Mouse (Mus musculus) CD4-positive helper T cell, adult 2 months (primary cell): ENCODE measurements around the gene Rpp14.

Experiments used
- DNase-seq: peaks from one replicate; pipeline ENCODE4 v3.0.0-alpha.2; 2012; ENCODE audit warnings: low read depth, missing footprints, low spot score

The Rpp14 gene

GRCm38 (mm10) chr14:8059938-8060337, 20.2 kb upstream of the Rpp14 start:
- DNase-seq: no peak

GRCm38 (mm10) chr14:8062076-8062475, 18.1 kb upstream of the Rpp14 start:
- DNase-seq: no peak

DNA sequence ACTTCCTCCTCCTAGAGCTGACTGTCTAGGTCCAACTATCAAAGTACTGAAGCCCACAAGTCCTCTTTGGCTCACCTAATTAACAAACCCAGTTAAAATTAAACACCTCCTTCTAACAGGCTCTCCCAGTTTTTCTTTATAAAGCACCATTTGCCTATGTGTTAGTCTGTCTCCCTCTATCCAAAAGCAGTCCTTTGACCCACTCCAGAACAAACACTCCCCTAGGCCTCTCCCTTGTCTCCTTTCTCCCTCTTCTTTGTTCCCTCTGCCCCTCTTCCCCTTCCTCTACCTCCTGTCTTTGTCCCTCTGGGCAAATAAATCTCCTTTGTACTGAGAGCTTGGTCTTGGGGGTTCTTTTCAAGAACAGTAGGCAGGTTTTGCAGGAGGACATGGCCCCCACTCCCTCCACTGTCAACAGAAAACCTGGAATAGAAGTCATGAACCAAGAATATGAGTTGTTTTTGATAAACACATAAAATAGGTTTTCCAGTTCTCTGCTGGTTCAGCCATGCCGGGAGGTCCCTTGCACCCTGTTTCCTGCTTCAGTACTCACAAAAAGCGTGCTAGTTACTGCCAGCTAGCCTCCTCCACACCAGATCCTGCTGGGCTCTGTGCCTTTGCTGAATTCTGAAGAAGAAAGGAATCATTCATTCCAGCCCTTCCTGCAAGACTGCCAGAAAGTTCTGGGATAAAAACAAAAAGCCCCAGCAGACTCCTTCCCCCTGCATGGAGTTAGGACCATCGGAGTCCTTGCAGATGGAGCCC, 17.4 kb upstream of the Rpp14 start:
- DNase-seq: no peak

DNA sequence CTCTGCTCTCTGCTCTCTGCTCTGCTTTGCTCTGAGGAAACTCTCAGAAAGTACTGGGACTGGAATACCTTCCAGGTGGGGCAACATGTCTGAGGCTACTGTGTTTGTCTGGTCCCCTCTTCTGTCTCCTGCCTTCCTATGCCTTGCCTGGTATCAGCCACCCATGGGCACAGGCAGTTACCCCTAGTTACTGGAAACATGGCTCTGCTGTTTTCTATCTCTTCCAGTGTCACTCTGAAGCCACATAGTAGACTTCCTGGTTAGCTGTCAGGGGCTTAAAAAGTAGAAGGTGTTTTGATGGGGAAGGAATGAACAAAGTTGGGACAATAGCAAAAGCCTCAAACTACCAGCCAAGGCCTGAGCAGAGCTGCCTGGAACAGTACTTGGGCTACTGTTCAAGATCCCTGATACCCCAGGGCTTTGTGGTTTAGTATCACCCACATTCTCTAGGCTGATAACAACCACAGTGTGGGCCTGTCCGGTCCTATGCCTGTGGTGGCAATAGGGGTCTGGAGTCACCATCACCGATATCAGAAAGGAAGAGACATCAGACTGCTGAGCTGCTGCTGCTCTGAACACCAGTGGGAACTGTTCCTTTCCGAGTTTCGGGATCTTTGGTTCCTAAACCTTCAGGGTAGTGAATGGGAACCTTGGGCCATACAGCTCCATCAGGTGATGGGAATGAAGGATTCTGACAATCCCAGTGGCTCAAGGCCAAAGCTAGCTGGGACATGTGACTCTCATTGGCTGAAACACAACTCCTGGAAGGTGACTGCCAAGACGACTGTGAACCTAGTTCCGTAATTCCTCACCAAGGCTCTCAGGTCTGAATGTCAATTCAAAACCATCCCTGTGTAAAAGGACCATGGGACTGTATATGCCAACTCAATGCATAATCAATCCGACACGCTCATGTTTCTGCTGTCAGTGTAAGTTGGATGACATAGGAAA, 16.1 kb upstream of the Rpp14 start:
- DNase-seq: no peak

GRCm38 (mm10) chr14:8080718-8081117, 551 bp downstream of the Rpp14 start:
- no peak for DNase-seq

DNA sequence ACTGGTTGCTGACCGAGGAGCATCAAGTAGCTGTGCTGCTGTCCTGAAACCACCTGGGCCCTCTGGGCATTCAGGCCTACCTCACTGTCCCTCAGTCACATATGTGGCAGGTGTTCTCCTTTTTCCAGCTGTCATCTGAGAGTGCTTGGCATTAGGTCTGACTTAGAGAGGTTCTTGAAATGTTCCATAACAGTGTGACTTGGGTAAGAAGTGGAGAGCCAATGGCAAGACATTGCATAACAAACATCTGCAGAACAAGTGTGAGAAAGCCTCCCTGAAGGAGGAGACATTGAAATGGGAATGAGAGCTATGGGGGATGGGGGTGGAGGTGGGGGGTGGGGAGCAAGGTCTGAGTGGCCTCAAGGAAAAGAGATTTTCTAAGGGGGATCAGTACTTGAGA, 2.8 kb downstream of the Rpp14 start:
- DNase-seq: no peak

DNA sequence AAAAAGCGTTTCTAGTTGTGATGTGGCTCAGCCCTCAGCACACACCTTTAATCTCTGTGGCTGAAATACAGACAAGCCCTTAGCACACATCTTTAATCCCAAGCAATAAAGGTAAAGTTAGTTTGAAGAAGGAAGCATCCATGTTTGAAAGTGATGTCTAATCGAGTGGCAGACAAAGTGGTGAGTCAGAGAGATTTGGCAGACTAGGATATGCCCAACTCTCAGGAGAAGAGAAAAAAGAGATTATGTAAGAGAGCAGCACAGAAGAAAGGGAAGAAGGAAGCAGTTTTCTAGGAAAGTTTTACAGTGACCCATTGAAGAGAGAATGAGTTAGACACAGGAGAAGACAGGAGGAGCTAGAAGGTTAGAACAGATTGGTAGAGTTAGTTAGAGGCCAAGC, 8.8 kb downstream of the Rpp14 start:
- DNase-seq: no peak

GRCm38 (mm10) chr14:8092573-8092972, 12.4 kb downstream of the Rpp14 start:
- peak; percentile 54 for DNase-seq

DNA sequence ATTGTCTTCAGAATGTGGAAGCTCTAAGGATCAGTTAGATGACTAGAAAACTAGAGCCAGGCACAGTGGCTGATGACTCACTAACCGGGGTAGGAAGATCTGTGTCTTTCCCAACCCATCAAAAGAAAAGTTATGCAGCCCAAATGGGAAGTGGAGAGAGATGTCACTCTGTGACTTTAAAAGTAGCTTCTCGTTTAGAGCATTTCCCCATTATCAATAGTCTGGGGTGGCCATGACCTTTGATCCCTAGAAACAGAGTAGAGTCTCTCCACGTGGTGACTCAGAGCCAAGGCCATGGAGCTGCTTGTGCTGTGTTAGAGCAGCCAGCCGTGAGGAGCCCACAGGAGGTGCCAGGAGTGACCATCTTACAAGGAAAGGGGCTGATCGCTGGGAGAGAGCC, 13.3 kb downstream of the Rpp14 start:
- no peak for DNase-seq

DNA sequence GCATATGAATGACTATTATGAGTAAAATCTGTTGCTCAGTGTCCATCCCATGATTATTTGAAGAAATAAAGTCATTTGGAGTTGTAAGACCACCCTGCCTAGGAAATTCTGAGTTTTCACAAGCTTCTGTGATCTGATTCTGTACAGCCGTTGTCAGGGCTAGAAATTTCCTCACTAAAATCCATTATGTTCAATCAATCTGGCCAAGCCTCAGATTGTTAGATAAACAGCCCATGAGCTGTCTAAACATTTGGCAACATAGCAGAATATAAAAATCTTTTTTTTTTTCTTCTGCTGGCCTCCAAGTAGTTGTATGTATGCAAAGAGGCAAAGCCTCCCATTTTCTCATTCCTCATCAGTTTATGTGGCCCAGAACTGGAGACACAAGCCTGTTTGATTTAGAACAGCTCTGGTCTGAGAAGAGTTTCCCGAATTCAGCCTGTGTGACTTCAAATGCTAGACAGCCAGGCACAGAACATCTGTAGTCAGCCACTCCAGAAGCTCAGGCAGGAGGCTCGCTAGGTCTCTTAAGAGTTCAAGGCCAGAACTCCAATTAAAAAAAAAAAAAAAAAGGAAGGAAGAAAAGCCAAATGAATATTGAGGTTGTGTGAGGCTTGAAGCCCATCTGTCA, 14.9 kb downstream of the Rpp14 start:
- DNase-seq: no peak

- peak; percentile 37 for DNase-seq
Measured at GRCm38 (mm10) chr14:8095562-8095950, 15.4 kb downstream of the Rpp14 start.

DNA sequence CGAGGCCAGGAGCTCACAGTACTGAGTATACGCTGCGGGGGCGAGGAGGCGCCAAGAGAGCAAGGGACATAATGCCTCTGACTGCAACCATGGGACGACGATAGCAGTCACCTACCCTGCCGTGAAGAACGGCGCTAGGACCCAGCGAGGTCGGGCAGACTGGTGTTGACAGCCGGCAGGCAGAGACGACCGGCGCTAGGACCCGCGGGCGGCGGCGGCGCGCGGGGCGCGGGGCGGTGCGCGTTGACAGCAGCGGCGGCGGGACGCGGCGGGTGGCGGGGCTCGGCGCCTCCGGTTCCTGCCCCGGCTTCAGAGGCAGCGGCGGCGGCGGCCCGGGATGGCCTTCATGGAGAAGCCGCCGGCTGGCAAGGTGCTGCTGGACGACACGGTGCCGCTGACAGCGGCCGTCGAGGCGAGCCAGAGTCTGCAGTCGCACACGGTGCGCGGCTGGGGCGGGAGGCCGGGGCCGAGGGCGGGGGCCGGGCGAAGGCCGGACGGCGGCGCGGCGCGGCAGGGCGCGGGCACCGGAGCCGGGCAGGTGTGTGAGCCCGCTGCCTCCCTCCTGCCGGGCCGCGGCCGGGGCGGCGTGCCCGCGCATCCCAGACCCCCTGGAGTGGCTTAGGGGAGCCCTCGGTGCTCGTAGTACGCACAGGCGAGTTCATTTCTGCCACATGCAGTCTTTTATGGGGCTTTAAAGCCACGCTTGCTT, 18.0 kb downstream of the Rpp14 start, which contains the start of gene Pxk:
Gene Pxk (plus strand): TSS at position 234 of the 709 bp plus-strand sequence.
- DNase-seq: peak; percentile 90

- no peak for DNase-seq
Measured at GRCm38 (mm10) chr14:8098687-8098995, 18.5 kb downstream of the Rpp14 start.

DNA sequence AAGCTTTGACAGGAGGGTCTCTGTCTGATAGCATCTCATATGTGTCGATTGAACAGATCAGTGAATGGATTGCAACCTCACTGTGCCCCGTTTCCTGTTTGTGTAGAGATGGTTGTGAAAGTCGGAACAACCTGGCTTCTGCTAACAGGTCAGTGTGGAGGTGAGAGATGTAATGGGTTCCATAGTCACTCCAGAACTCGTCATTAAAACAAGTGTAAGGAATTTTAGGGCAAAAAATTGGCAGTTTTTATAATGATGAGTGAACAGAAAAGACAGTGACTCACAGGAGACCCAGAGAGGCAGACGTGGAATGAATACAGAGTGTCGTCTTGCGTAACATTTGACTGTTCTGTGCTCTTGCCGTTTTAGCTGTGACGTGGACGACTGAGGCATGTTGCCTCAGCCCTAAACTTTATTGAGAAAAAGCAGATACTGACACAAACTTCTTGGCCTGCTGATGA, 19.4 kb downstream of the Rpp14 start:
- peak; percentile 53 for DNase-seq

DNA sequence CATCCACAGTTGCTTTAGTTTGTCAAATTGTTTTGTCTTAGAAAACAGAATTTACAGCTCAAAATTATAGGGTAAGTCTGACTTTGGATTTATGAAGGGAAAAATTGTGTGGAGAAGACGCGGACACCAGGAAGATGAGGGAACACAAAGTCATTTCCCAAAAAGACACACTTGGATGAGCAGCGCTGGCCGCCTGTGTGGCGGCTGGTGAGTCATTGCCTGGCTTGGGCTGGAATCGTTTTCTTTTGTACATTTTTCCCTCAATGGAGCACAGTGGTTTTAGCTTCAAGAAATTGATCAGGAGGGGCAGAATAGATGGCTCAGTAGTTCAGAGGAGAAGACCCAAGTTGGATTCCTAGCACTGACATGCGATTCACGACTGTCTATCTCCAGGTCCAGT, 21.7 kb downstream of the Rpp14 start:
- DNase-seq: no peak

DNA sequence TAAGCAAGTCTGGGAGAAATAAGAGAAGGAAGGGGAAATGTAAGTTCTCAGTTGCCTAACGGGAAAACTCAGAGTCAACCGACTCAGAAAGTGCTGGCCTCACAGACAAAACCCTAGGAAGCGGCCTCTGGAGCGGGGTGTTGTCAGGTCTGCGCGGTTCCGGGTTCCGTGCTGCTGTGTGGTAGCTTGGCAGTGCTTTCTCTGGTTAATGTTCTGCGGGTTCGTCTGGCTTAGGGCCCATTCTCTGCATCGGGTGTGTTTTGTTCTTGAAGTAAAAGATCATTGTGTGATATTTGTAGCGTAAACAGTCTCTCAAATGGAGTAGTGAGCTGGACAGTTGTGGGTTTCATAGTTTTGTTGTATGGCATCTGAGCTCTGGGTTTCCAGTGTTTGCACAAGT, 22.5 kb downstream of the Rpp14 start:
- DNase-seq: no peak

GRCm38 (mm10) chr14:8108047-8108446, 27.9 kb downstream of the Rpp14 start:
- no peak for DNase-seq

- no peak for DNase-seq
Measured at GRCm38 (mm10) chr14:8108976-8109375, 28.8 kb downstream of the Rpp14 start.

DNA sequence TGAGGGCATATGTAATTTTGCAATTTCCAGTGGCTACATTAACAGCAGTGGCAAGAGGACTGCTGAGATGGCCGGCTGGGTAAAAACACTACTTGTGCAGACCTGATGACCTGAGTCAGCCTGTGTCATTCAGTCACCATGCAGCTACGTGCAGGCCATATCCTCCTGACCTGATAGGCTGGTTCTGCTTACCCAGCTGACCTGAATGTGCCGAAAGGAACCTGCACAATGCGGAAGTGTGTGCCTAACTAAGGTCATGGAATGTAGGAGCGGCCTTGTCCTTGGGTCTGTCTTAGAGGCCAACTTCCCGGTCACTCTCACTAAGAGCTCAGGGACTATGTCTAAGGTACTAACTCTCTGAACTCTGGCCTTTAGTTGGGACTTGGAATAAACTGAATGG, 31.4 kb downstream of the Rpp14 start:
- no peak for DNase-seq

GRCm38 (mm10) chr14:8112036-8112435, 31.9 kb downstream of the Rpp14 start:
- DNase-seq: no peak

- DNase-seq: no peak
Measured at GRCm38 (mm10) chr14:8113616-8114015, 33.4 kb downstream of the Rpp14 start.

- no peak for DNase-seq
Measured at GRCm38 (mm10) chr14:8114306-8114705, 34.1 kb downstream of the Rpp14 start.
